Mouse (Mus musculus) liver, embryonic 12.5 days (tissue): ENCODE measurements around the gene Olfr1437. TPM values are rescaled to one million over a fixed set of nuclear protein-coding genes. Genes with fewer than 3 reads are reported as not detected.
"Not testable (repeated sequence)": the region's sequence is repeated elsewhere in the genome, so short reads cannot be mapped to it uniquely, and the experiment has no call there.

Experiments
- ATAC-seq: fragments of 200-750 bp; cut with Nextera tagmentation; 2 replicates; pipeline ENCODE4 v1.8.0; 2017; ENCODE audit warnings: moderate number of reproducible peaks, mild to moderate bottlenecking, moderate library complexity
- H3K27ac ChIP-seq: fragments of 300-500 bp; sonication (generic); 2 replicates; pipeline ENCODE4 v1.5.1; 2016; ENCODE audit warnings: mild to moderate bottlenecking
- H3K27me3 ChIP-seq: fragments of 300-500 bp; sonication (generic); replicated peaks from 2 replicates; pipeline ENCODE4 v1.6.1; 2016; ENCODE audit warnings: mild to moderate bottlenecking, moderate library complexity
- H3K36me3 ChIP-seq: fragments of 300-500 bp; sonication (generic); 2 replicates; pipeline ENCODE4 v1.6.1; 2016; ENCODE audit warnings: mild to moderate bottlenecking, moderate library complexity
- H3K4me1 ChIP-seq: fragments of 300-500 bp; sonication (generic); 2 replicates; pipeline ENCODE4 v1.6.1; 2016
- H3K4me2 ChIP-seq: fragments of 300-500 bp; sonication (generic); 2 replicates; pipeline ENCODE4 v1.6.1; 2016; ENCODE audit warnings: mild to moderate bottlenecking, moderate library complexity
- H3K4me3 ChIP-seq: fragments of 300-500 bp; sonication (generic); 2 replicates; pipeline ENCODE4 v1.5.1; 2016; ENCODE audit warnings: mild to moderate bottlenecking, moderate library complexity
- H3K9ac ChIP-seq: fragments of 300-500 bp; sonication (generic); 2 replicates; pipeline ENCODE4 v1.6.1; 2016; ENCODE audit warnings: mild to moderate bottlenecking, moderate library complexity
- H3K9me3 ChIP-seq: fragments of 300-500 bp; sonication (generic); replicated peaks from 2 replicates; pipeline ENCODE4 v1.6.1; 2016; ENCODE audit warnings: mild to moderate bottlenecking, moderate library complexity
- WGBS: fragments of 180-500 bp; shearing (Covaris S2); methylation state at CpG from one replicate; pipeline ENCODE4 v1.1.7; 2016; ENCODE audit not compliant: insufficient replicate concordance; 5-methylcytosine and 5-hydroxymethylcytosine counted together
- polyA plus RNA-seq: library from polyadenylated mRNA; unstranded; fragments of >200 nt; fragmentation: Nextera tagmentation; extraction: Ambion mirVana; gene quantifications from 2 replicates; pipeline ENCODE4 v1.2.1, GENCODE M21; 2016

Gene Olfr1437
- polyA plus RNA-seq = not detected in 2 replicates

DNA sequence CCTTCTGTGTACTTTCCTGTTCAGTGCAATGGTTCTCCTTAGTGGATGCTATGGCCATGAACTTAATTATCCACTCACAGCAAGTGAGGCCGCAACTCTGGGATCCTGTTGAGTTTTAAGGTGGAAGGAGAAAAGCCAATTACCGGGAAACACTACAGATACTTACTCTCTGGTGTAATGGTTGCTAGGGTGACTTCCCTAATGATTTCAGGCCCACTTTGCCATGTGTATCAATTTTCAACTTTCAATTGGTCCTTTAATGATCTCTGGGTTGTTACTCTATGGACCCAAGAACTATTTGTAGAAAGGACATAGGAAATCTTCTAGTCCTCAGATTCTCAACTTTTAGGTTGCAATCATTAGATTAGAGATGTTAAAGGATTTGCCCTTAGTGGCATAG is at the start of gene Olfr1437:
Gene Olfr1437 (minus strand): TSS at position 101 of the 400 bp plus-strand sequence.
- H3K9ac ChIP-seq = no peak within 1 kb of the TSS
- no peaks in the 10 kb centered on the region for H3K9me3 ChIP-seq
- H3K27ac ChIP-seq = no peak within 1 kb of the TSS
- no peaks in the 10 kb centered on the region for H3K4me1 ChIP-seq
- 60% methylated on average over 2 of the region's 2 CpGs for WGBS
- H3K4me2 ChIP-seq = no peak within 1 kb of the TSS
- no peaks in the 10 kb centered on the region for H3K36me3 ChIP-seq
- no peaks in the 10 kb centered on the region for H3K27me3 ChIP-seq
- ATAC-seq = no peak
- no peak within 1 kb of the TSS for H3K4me3 ChIP-seq

DNA sequence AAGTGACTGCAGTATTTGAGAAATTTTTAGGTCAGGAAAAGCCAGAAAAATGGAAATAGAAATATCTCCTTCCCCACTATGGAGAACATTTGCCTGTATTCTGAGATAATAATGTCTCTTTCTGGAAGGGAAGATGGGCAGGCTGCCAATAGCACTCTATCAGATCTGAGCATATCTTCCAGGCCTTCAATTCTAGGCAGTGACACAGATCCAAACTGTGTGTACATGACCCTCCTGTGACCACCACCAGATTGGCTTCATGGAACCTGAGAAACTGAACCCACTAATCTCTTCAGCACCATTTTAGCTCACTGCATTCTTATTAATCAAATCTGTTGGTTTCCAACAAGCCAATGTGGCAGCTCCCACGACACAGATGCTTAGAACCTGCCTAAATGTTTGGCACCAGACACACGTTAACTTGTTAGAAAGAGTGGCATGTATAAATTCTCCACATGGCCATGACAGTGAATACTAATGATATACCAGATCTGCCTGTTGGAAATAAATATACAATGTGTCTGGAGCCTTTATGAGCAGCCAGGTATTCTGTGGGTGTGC is 49.6 kb upstream of the Olfr1437 start:
- Histone ChIP-seq H3K9me3 (no peaks in the 10 kb centered on the region), H3K9ac (no peak overlapping the region), H3K27ac (no peak overlapping the region), H3K4me2 (no peak overlapping the region), H3K4me1 (no peaks in the 10 kb centered on the region), H3K27me3 (no peaks in the 10 kb centered on the region), H3K36me3 (no peaks in the 10 kb centered on the region), H3K4me3 (no peak overlapping the region)
- ATAC-seq = no peak
- WGBS = 46% methylated on average over 2 of the region's 2 CpGs

DNA sequence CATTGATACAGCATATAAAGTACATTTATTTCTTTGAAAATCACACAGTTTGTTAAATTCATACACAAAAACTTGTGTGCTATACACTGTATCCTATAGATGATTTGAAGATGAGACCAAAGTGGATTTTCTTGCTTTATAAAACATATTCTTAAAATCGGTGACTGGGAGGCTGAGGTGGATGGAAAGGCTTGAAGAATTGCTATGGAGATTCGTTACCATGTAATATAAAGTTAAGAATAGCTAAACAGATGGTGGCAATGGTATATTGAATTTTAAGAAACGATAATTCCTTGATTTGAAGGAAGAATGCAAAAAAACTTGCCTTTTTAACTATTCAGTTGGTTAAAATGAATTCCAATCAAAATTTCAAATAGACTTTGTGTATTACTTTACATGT is 48.1 kb upstream of the Olfr1437 start:
- Histone ChIP-seq H3K9ac (no peak overlapping the region), H3K4me3 (no peak overlapping the region), H3K9me3 (no peaks in the 10 kb centered on the region), H3K4me2 (no peak overlapping the region), H3K36me3 (no peaks in the 10 kb centered on the region), H3K27me3 (no peaks in the 10 kb centered on the region), H3K4me1 (no peaks in the 10 kb centered on the region), H3K27ac (no peak overlapping the region)
- no peak for ATAC-seq
- 56% methylated on average over 3 of the region's 3 CpGs for WGBS

DNA sequence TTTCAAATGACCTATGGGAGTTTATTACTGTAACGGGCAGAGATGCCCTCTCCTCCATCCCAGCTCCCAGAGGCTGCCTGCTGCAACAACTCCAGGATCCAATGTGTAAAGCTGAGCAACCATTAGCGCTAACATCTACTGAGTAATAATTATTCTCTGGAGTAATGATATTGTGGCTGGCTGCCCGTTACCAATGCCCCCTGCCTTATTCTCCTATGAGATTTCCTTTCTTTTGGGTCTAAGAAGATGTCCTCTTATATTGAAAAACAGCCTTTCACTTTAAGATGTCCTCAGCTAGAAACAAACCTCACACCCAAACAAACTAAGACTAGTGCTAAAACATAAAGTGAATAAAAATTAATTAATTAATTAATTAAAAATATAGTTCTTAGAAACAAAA is 10.9 kb upstream of the Olfr1437 start, which contains the start of gene Olfr1438-ps1:
Gene Olfr1438-ps1 (minus strand): TSS at position 101 of the 400 bp plus-strand sequence.
- Histone ChIP-seq H3K9ac (no peak within 1 kb of the TSS), H3K27ac (no peak within 1 kb of the TSS), H3K4me2 (no peak within 1 kb of the TSS), H3K36me3 (no peaks in the 10 kb centered on the region), H3K9me3 (no peaks in the 10 kb centered on the region), H3K4me1 (no peaks in the 10 kb centered on the region), H3K27me3 (no peaks in the 10 kb centered on the region), H3K4me3 (no peak within 1 kb of the TSS)
- no peak for ATAC-seq
- 63% methylated on average over 3 of the region's 3 CpGs for WGBS

DNA sequence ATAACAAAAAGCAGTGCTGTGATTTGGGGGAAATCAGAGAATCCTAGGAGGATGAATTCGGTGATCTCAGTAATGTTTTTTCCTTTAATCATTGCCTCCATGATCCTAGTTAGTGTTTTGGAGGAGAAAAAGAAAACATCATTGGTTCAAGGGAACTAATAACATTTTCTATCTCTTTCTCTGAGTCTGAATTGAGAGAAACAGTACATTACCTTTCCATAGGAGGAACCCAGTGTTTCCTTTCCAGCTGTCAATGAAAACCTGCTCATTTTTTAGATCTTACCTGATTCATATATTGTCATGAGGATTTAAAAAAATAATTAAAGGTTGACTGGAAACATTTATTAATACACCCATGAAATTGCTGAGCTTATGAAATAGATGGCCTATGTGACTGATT is 25.9 kb downstream of the Olfr1437 start, which contains the start of gene Olfr1436:
Gene Olfr1436 (minus strand): TSS at position 101 of the 400 bp plus-strand sequence.
- H3K27me3 ChIP-seq, ATAC-seq, H3K4me3 ChIP-seq, H3K4me1 ChIP-seq, H3K27ac ChIP-seq, H3K9me3 ChIP-seq, H3K36me3 ChIP-seq, H3K9ac ChIP-seq, H3K4me2 ChIP-seq: not testable (repeated sequence)
- WGBS = 64% methylated on average over 1 of the region's 1 CpGs

DNA sequence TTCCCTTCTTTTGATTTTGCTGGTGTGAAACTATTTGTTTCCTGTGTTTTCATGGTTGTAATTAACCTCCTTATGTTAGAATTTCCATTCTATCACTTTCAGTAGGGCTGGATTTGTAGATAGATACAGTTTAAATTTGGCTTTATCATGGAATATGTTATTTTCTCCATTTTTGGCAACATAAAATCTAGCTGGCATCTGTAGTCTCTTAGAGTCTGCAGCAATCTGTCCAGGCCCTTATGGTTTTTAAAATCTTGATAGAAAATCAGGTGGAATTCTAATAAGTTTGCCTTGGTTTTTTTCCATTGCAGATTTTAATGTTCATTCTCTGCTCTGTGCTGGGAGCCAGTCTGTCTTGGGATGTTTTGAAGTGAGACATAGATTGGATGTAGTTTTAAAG is 31.9 kb downstream of the Olfr1437 start:
- H3K4me1 ChIP-seq = no peaks in the 10 kb centered on the region
- H3K4me2 ChIP-seq = no peak overlapping the region
- no peaks in the 10 kb centered on the region for H3K27me3 ChIP-seq
- no peak overlapping the region for H3K9ac ChIP-seq
- no peak overlapping the region for H3K4me3 ChIP-seq
- no peak for ATAC-seq
- H3K27ac ChIP-seq = no peak overlapping the region
- H3K9me3 ChIP-seq = no peaks in the 10 kb centered on the region
- H3K36me3 ChIP-seq = no peaks in the 10 kb centered on the region

DNA sequence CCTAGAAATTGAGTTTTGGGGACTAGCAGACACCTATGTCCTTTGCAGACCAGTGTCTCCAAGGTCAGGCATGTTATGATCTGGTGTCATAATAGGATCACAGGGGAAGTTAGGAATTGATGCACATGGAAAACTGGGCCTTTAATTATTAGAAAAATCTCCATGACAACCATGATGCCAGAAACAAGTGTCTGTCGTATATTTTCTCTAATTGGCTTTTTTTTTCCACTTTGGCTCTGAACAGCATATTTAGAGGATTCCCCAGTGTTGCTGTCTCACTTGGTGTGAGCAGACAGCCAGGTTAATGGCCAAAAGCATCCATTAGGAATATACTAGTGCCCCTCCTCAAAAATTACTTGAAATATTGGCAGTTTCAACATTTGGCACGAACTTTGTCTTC is 45.3 kb downstream of the Olfr1437 start, which contains the start of gene Olfr1434:
Gene Olfr1434 (plus strand): TSS at position 301 of the 400 bp plus-strand sequence.
- no peaks in the 10 kb centered on the region for H3K27me3 ChIP-seq
- no peak within 1 kb of the TSS for H3K27ac ChIP-seq
- H3K4me3 ChIP-seq = no peak within 1 kb of the TSS
- H3K4me2 ChIP-seq = no peak within 1 kb of the TSS
- no peaks in the 10 kb centered on the region for H3K4me1 ChIP-seq
- H3K36me3 ChIP-seq = no peaks in the 10 kb centered on the region
- 46% methylated on average over 2 of the region's 2 CpGs for WGBS
- H3K9me3 ChIP-seq = no peaks in the 10 kb centered on the region
- ATAC-seq = no peak
- no peak within 1 kb of the TSS for H3K9ac ChIP-seq

Other genes with a start within 250 kb of the Olfr1437 start
- gene Olfr1425, start 247.4 kb downstream of the Olfr1437 start, polyA plus RNA-seq = not detected in 2 replicates
- gene Olfr1426, start 233.1 kb downstream of the Olfr1437 start, polyA plus RNA-seq = not detected in 2 replicates
- not detected in 2 replicates for gene Olfr1427, start 221.8 kb downstream of the Olfr1437 start, polyA plus RNA-seq
- gene Olfr1428, start 209.2 kb downstream of the Olfr1437 start, polyA plus RNA-seq = not detected in 2 replicates
- gene Olfr76, start 201.9 kb downstream of the Olfr1437 start, polyA plus RNA-seq = not detected in 2 replicates
- gene Olfr1555-ps1, start 155.0 kb downstream of the Olfr1437 start, polyA plus RNA-seq = not detected in 2 replicates
- not detected in 2 replicates for gene Olfr1431, start 124.5 kb downstream of the Olfr1437 start, polyA plus RNA-seq
- not detected in 2 replicates for gene Olfr1432, start 92.5 kb downstream of the Olfr1437 start, polyA plus RNA-seq
- not detected in 2 replicates for gene Olfr262, start 83.4 kb downstream of the Olfr1437 start, polyA plus RNA-seq
- gene Olfr235, start 64.1 kb downstream of the Olfr1437 start, polyA plus RNA-seq = not detected in 2 replicates
- gene Olfr1434, start 45.2 kb downstream of the Olfr1437 start, polyA plus RNA-seq = not detected in 2 replicates
- gene Olfr1436, start 26.0 kb downstream of the Olfr1437 start, polyA plus RNA-seq = not detected in 2 replicates
- gene Olfr1438-ps1, start 10.8 kb upstream of the Olfr1437 start, polyA plus RNA-seq = not detected in 2 replicates
- gene Olfr1440, start 62.2 kb upstream of the Olfr1437 start, polyA plus RNA-seq = not detected in 2 replicates
- gene Olfr1441, start 92.3 kb upstream of the Olfr1437 start, polyA plus RNA-seq = not detected in 2 replicates
- gene Pfpl, start 102.8 kb upstream of the Olfr1437 start, polyA plus RNA-seq = not detected in 2 replicates
- 0.63 and 0.76 TPM in 2 replicates for gene Mpeg1, start 135.7 kb upstream of the Olfr1437 start, polyA plus RNA-seq
- 2.7 and 2.9 TPM in 2 replicates for gene Dtx4, start 176.4 kb upstream of the Olfr1437 start, polyA plus RNA-seq
- 34.1 and 35.4 TPM in 2 replicates for gene Fam111a, start 220.6 kb upstream of the Olfr1437 start, polyA plus RNA-seq